Mouse (Mus musculus): ENCODE results near the gene Dlgap1. TPM values are rescaled to one million over a fixed set of nuclear protein-coding genes. Genes with fewer than 3 reads are reported as not detected.

Gene Dlgap1
- polyA plus RNA-seq, 1 experiment from 2014 or later, result 7.4 TPM

DNA sequence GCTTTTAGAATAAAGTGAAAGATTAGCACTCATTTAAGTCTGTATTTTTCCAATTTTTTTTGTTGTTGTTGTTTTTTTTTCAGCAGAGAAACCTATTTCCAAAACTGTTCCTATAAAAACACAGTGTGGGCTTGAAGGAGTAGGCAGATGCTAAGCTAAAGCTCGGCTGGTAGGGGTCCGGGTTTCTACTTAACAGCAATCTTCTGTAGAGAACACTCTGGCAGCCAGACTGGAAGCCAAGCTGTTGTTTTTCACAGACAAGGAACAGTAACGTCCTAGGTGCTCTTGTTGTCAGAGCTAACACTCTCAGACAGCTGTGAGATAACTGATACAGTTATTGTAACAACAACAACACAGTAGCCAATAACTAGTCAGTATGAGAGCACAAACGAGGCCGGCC, 468.4 kb downstream of the Dlgap1 start:
- Histone ChIP-seq H3K9me3 (no peaks in the 10 kb centered on the region), H3K4me1 (no peaks in the 10 kb centered on the region), H3K36me3 (replicated peaks) (no peaks in the 10 kb centered on the region), H3K4me2 (no peak overlapping the region), H3K9ac (no peak overlapping the region), H3K4me3 (replicated peaks) (no peak overlapping the region), H3K27me3 (no peaks in the 10 kb centered on the region), H3K27ac (no peak overlapping the region)
- ATAC-seq (ENCODE audit: low FRiP score), result no peak
- WGBS, result 76% methylated on average over 5 of the region's 5 CpGs

- Histone ChIP-seq H3K27me3 (no peaks in the 10 kb centered on the region), H3K4me3 (replicated peaks) (no peak overlapping the region), H3K9ac (no peak overlapping the region), H3K27ac (no peak overlapping the region), H3K36me3 (replicated peaks) (no peaks in the 10 kb centered on the region), H3K4me2 (no peak overlapping the region), H3K4me1 (no peaks in the 10 kb centered on the region), H3K9me3 (no peaks in the 10 kb centered on the region)
- no peak for ATAC-seq (ENCODE audit: low FRiP score)
- 92% methylated on average over 14 of the region's 14 CpGs for WGBS
These were observed 474.1 kb downstream of the Dlgap1 start for GRCm38 (mm10) chr17:70442976-70443375.

GRCm38 (mm10) chr17:70446451-70446850, 477.6 kb downstream of the Dlgap1 start:
- no peaks in the 10 kb centered on the region for H3K27me3 ChIP-seq
- no peak for ATAC-seq (ENCODE audit: low FRiP score)
- no peaks in the 10 kb centered on the region for H3K36me3 ChIP-seq (replicated peaks)
- H3K9me3 ChIP-seq, result no peaks in the 10 kb centered on the region
- no peak overlapping the region for H3K27ac ChIP-seq
- H3K4me3 ChIP-seq (replicated peaks), result no peak overlapping the region
- no peak overlapping the region for H3K9ac ChIP-seq
- WGBS, result 87% methylated on average over 8 of the region's 8 CpGs
- no peaks in the 10 kb centered on the region for H3K4me1 ChIP-seq
- no peak overlapping the region for H3K4me2 ChIP-seq

GRCm38 (mm10) chr17:70455036-70455435, 486.2 kb downstream of the Dlgap1 start:
- Histone ChIP-seq H3K9me3 (no peaks in the 10 kb centered on the region), H3K4me1 (no peaks in the 10 kb centered on the region), H3K9ac (no peak overlapping the region), H3K4me3 (replicated peaks) (no peak overlapping the region), H3K4me2 (no peak overlapping the region), H3K36me3 (replicated peaks) (no peaks in the 10 kb centered on the region), H3K27me3 (no peaks in the 10 kb centered on the region), H3K27ac (no peak overlapping the region)
- 93% methylated on average over 7 of the region's 7 CpGs for WGBS
- ATAC-seq (ENCODE audit: low FRiP score), result no peak

DNA sequence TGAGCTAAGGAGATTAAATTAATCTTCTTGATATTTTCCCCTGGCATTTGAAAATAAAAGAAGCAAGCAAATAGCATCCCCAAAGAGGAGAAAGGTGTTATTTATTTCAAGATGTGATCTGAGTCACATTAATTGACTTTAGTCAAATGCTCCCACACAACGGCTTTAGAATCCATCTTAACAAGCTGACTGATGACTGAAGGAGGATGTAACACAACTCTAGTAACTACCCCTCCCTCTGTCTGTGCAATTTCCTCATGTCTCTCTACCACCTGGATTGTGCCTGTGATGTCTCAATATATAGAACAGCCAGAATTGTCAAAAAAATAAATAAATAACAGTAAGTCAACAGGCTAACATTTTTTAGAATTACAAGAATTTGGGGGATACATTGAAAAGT, 488.2 kb downstream of the Dlgap1 start:
- no peak overlapping the region for H3K4me3 ChIP-seq (replicated peaks)
- no peaks in the 10 kb centered on the region for H3K9me3 ChIP-seq
- no peak overlapping the region for H3K27ac ChIP-seq
- no peak overlapping the region for H3K9ac ChIP-seq
- H3K4me1 ChIP-seq, result no peaks in the 10 kb centered on the region
- H3K4me2 ChIP-seq, result no peak overlapping the region
- 83% methylated on average over 1 of the region's 1 CpGs for WGBS
- no peaks in the 10 kb centered on the region for H3K27me3 ChIP-seq
- no peak for ATAC-seq (ENCODE audit: low FRiP score)
- no peaks in the 10 kb centered on the region for H3K36me3 ChIP-seq (replicated peaks)

DNA sequence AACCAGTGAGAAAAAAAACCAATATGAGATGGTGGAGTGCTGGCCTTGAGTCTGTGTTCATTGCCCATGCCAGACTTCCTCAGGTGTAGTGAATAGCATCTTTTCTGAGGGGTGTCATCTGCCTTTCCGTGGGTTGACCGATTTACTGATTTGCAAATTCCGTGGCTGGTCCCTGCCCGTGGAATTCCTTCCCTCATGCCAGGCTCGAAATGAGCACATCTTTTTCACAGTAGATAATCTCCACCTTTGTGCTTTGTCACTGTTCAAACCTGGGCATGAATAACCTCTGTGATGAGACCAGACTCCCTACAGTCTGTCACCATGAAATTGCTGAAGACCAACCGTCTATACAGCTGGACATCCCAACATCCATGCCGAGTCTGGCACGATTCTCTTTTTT, 493.4 kb downstream of the Dlgap1 start:
- Histone ChIP-seq H3K9me3 (no peaks in the 10 kb centered on the region), H3K9ac (no peak overlapping the region), H3K27ac (no peak overlapping the region), H3K4me1 (no peaks in the 10 kb centered on the region), H3K4me2 (no peak overlapping the region), H3K27me3 (no peaks in the 10 kb centered on the region), H3K4me3 (replicated peaks) (no peak overlapping the region), H3K36me3 (replicated peaks) (no peaks in the 10 kb centered on the region)
- ATAC-seq (ENCODE audit: low FRiP score), result no peak
- WGBS, result 90% methylated on average over 8 of the region's 8 CpGs

- Histone ChIP-seq H3K27me3 (no peaks in the 10 kb centered on the region), H3K9ac (no peak overlapping the region), H3K36me3 (replicated peaks) (no peaks in the 10 kb centered on the region), H3K4me2 (no peak overlapping the region), H3K27ac (no peak overlapping the region), H3K4me3 (replicated peaks) (no peak overlapping the region), H3K4me1 (no peaks in the 10 kb centered on the region), H3K9me3 (no peaks in the 10 kb centered on the region)
- 82% methylated on average over 8 of the region's 8 CpGs for WGBS
- ATAC-seq (ENCODE audit: low FRiP score), result no peak
These were observed 494.1 kb downstream of the Dlgap1 start for GRCm38 (mm10) chr17:70462771-70463491.

- no peaks in the 10 kb centered on the region for H3K9me3 ChIP-seq
- H3K4me3 ChIP-seq (replicated peaks), result no peak overlapping the region
- no peaks in the 10 kb centered on the region for H3K36me3 ChIP-seq (replicated peaks)
- no peaks in the 10 kb centered on the region for H3K4me1 ChIP-seq
- no peak overlapping the region for H3K4me2 ChIP-seq
- no peak for ATAC-seq (ENCODE audit: low FRiP score)
- WGBS, result 30% methylated on average over 4 of the region's 4 CpGs
- H3K27ac ChIP-seq, result no peak overlapping the region
- H3K9ac ChIP-seq, result no peak overlapping the region
- H3K27me3 ChIP-seq, result no peaks in the 10 kb centered on the region
These were observed 497.5 kb downstream of the Dlgap1 start for GRCm38 (mm10) chr17:70466413-70466812.

DNA sequence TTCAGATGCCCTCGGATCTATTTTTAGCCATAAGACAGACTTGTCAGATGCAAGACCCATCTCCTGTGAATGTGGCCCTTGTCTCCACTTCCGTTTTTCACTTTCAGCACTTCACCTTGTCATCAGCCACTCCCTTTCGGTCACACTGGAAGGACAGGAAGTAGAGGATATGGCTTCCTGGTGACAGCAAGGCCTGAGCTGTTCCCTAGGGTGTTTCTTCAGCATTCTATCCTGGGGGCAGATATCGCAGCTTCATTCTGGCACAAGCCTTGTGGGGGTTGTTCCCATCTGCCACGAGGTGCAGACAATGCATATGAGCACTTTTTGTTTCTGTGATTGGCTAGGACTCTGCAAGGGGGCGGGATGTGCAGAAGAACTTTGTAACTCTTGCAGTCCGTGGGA, 502.1 kb downstream of the Dlgap1 start:
- no peaks in the 10 kb centered on the region for H3K4me1 ChIP-seq
- 84% methylated on average over 7 of the region's 7 CpGs for WGBS
- ATAC-seq (ENCODE audit: low FRiP score), result no peak

DNA sequence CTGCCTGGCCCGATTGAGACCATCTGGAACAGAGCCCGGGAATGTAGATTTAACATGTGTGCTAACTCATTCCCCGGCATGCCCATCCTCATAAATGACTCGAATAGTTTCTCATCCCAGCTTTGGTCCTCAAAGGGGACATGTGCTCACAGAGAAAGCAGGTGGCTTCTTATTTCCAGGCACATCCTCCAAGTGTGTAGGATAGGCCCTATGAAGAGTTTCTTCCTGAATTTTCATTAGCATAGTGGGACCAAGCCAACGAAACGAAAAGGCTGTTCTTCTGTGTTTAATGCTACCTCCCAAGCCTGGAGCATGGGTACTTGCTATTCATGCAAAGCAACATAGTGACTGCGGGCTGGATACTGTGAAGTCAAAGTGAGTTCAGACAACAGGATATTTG, 503.3 kb downstream of the Dlgap1 start:
- Histone ChIP-seq H3K9ac (no peak overlapping the region), H3K36me3 (replicated peaks) (no peaks in the 10 kb centered on the region), H3K9me3 (no peaks in the 10 kb centered on the region), H3K27me3 (no peaks in the 10 kb centered on the region), H3K27ac (no peak overlapping the region), H3K4me2 (no peak overlapping the region), H3K4me1 (no peaks in the 10 kb centered on the region), H3K4me3 (replicated peaks) (no peak overlapping the region)
- 89% methylated on average over 7 of the region's 7 CpGs for WGBS
- ATAC-seq (ENCODE audit: low FRiP score), result no peak

More for the DNA sequence above, 502.1 kb downstream of the Dlgap1 start:
- Histone ChIP-seq H3K4me2 (no peak overlapping the region), H3K9me3 (no peaks in the 10 kb centered on the region), H3K27ac (no peak overlapping the region), H3K36me3 (replicated peaks) (no peaks in the 10 kb centered on the region), H3K4me3 (replicated peaks) (no peak overlapping the region), H3K9ac (no peak overlapping the region), H3K27me3 (no peaks in the 10 kb centered on the region)

DNA sequence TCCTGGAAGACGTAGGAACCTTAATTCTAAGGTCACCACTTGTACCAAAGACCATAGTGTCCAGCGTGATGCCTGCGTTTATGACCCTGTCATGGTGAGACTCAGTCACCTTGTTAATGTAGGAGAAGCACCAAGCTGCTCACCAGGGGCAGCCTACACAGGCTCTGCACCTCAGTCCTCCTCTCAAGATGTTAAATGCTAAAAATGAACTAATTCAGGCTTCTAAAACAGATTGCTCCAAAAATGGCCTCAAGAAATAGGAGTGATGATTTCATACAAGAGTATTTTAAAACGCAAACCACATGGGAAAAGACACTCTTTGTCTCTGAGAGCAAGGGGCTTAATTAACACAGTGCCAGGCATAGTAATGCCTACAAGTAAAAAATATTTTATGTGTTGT, 505.0 kb downstream of the Dlgap1 start:
- H3K4me3 ChIP-seq (replicated peaks), result no peak overlapping the region
- no peak for ATAC-seq (ENCODE audit: low FRiP score)
- no peak overlapping the region for H3K9ac ChIP-seq
- no peaks in the 10 kb centered on the region for H3K27me3 ChIP-seq
- 81% methylated on average over 4 of the region's 4 CpGs for WGBS
- H3K4me2 ChIP-seq, result no peak overlapping the region
- no peaks in the 10 kb centered on the region for H3K36me3 ChIP-seq (replicated peaks)
- no peak overlapping the region for H3K27ac ChIP-seq
- H3K4me1 ChIP-seq, result no peaks in the 10 kb centered on the region
- no peaks in the 10 kb centered on the region for H3K9me3 ChIP-seq

DNA sequence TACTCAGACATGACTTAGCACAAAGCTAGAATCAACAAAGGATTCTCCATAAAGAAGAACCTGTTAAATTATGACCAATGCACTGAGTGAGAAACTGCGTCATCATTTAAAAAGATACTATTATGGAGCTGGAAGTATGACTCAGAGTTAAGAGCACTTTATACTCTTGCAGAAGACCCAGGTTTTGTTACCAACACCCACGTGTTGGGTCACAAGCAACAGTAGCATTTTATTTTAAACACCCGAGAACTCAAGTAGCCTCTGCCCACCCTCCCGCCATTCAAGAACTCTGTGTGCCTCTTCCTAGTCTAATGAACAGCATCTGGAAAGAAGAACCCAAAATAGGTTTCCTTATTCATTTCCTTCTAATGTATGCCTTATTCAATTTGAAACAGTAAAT, 514.8 kb downstream of the Dlgap1 start:
- Histone ChIP-seq H3K27me3 (no peaks in the 10 kb centered on the region), H3K9ac (no peak overlapping the region), H3K4me3 (replicated peaks) (no peak overlapping the region), H3K27ac (no peak overlapping the region), H3K9me3 (no peaks in the 10 kb centered on the region), H3K4me1 (no peaks in the 10 kb centered on the region), H3K4me2 (no peak overlapping the region), H3K36me3 (replicated peaks) (no peaks in the 10 kb centered on the region)
- no peak for ATAC-seq (ENCODE audit: low FRiP score)
- 88% methylated on average over 4 of the region's 4 CpGs for WGBS

DNA sequence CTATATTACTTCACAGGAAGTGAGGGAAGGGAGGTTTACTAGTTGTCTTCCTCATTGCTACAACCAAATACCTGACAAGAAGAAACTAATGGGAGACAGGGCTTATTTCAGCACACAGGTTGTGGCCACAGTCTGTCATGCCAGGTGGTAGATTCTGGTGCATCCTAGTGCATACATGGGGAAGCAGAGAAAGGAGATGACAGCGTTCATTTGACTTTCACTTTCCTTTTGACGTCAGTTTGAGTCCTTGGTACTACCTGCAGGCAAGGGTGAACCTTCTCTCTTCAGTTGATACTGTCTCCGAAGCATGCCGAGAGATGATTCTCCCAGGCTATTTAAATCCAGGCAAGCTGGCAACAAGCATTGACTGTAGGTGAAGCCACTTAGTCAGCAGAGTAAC, 516.8 kb downstream of the Dlgap1 start:
- Histone ChIP-seq H3K4me2 (no peak overlapping the region), H3K4me3 (replicated peaks) (no peak overlapping the region), H3K36me3 (replicated peaks) (no peaks in the 10 kb centered on the region; the same call in 1 of the 2 replicates), H3K9ac (no peak overlapping the region), H3K27ac (no peak overlapping the region), H3K4me1 (no peaks in the 10 kb centered on the region), H3K9me3 (no peaks in the 10 kb centered on the region), H3K27me3 (no peaks in the 10 kb centered on the region)
- WGBS, result 92% methylated on average over 4 of the region's 4 CpGs
- ATAC-seq (ENCODE audit: low FRiP score), result no peak
